Mouse (Mus musculus) hindbrain, embryonic 13.5 days (tissue): ENCODE measurements around the gene Sh3tc1. TPM values are rescaled to one million over a fixed set of nuclear protein-coding genes. Genes with fewer than 3 reads are reported as not detected.

Experiments used
- ATAC-seq: fragments of 200-750 bp; cut with Nextera tagmentation; 2 replicates; pipeline ENCODE4 v1.8.0; 2017; ENCODE audit warnings: moderate TSS enrichment; ENCODE audit not compliant: low FRiP score
- H3K27ac ChIP-seq: fragments of 300-500 bp; sonication (generic); 2 replicates; pipeline ENCODE4 v1.5.1; 2015; ENCODE audit warnings: inconsistent platforms, mild to moderate bottlenecking, moderate library complexity
- H3K27me3 ChIP-seq: fragments of 300-500 bp; sonication (generic); 2 replicates; pipeline ENCODE4 v1.6.1; 2015; ENCODE audit warnings: mild to moderate bottlenecking, inconsistent platforms
- H3K36me3 ChIP-seq: fragments of 300-500 bp; sonication (generic); 2 replicates; pipeline ENCODE4 v1.6.1; 2015; ENCODE audit warnings: mild to moderate bottlenecking, inconsistent platforms
- H3K4me1 ChIP-seq: fragments of 300-500 bp; sonication (generic); replicated peaks from 2 replicates; pipeline ENCODE4 v1.6.1; 2015; ENCODE audit warnings: inconsistent platforms
- H3K4me2 ChIP-seq: fragments of 300-500 bp; sonication (generic); 2 replicates; pipeline ENCODE4 v1.6.1; 2015; ENCODE audit warnings: inconsistent platforms, mild to moderate bottlenecking, moderate library complexity
- H3K4me3 ChIP-seq: fragments of 300-500 bp; sonication (generic); 2 replicates; pipeline ENCODE4 v1.5.1; 2015; ENCODE audit warnings: mild to moderate bottlenecking, inconsistent platforms
- H3K9ac ChIP-seq: fragments of 300-500 bp; sonication (generic); 2 replicates; pipeline ENCODE4 v1.6.1; 2015; ENCODE audit warnings: mild to moderate bottlenecking, inconsistent platforms
- H3K9me3 ChIP-seq: fragments of 300-500 bp; sonication (generic); 2 replicates; pipeline ENCODE4 v1.6.1; 2016; ENCODE audit warnings: inconsistent platforms
- WGBS: fragments of 180-500 bp; shearing (Covaris S2); methylation state at CpG from one replicate; pipeline ENCODE4 v1.1.7; 2015; 5-methylcytosine and 5-hydroxymethylcytosine counted together
- polyA plus RNA-seq: library from polyadenylated mRNA; unstranded; fragments of >200 nt; fragmentation: Nextera tagmentation; extraction: Ambion mirVana; gene quantifications from 2 replicates; pipeline ENCODE4 v1.2.1, GENCODE M21; 2015

Sh3tc1 gene
- polyA plus RNA-seq, 1 experiment from 2014 or later: 2.7 TPM

GRCm38 (mm10) chr5:35746910-35747309 is 7.1 kb upstream of the Sh3tc1 start:
- no peak for ATAC-seq
- Histone ChIP-seq H3K4me1 (no peaks in the 10 kb centered on the region), H3K36me3 (no peaks in the 10 kb centered on the region), H3K9me3 (no peaks in the 10 kb centered on the region), H3K27me3 (0 out of 2 replicates have a peak, but pooled peaks cover 2% of the 10 kb centered on the region), H3K9ac (no peak overlapping the region), H3K4me3 (no peak overlapping the region), H3K4me2 (no peak overlapping the region), H3K27ac (no peak overlapping the region)
- WGBS: 32% methylated on average over 4 of the region's 4 CpGs

GRCm38 (mm10) chr5:35745406-35745805 is 5.6 kb upstream of the Sh3tc1 start:
- 92% methylated on average over 5 of the region's 5 CpGs for WGBS

GRCm38 (mm10) chr5:35743990-35744722 is 4.4 kb upstream of the Sh3tc1 start:
- H3K27ac ChIP-seq: no peak overlapping the region
- no peaks in the 10 kb centered on the region for H3K36me3 ChIP-seq
- H3K4me3 ChIP-seq: no peak overlapping the region
- ATAC-seq: no peak
- WGBS: 90% methylated on average over 7 of the region's 7 CpGs
- H3K27me3 ChIP-seq: peaks cover 29% of the 10 kb centered on the region
- no peaks in the 10 kb centered on the region for H3K9me3 ChIP-seq
- no peak overlapping the region for H3K9ac ChIP-seq
- no peak overlapping the region for H3K4me2 ChIP-seq
- no peaks in the 10 kb centered on the region for H3K4me1 ChIP-seq

More at GRCm38 (mm10) chr5:35745406-35745805, 5.6 kb upstream of the Sh3tc1 start:
- Histone ChIP-seq H3K9me3 (no peaks in the 10 kb centered on the region), H3K4me3 (no peak overlapping the region), H3K36me3 (no peaks in the 10 kb centered on the region), H3K4me2 (no peak overlapping the region), H3K9ac (no peak overlapping the region), H3K27me3 (peaks cover 17% of the 10 kb centered on the region), H3K4me1 (no peaks in the 10 kb centered on the region), H3K27ac (no peak overlapping the region)
- no peak for ATAC-seq

GRCm38 (mm10) chr5:35743238-35743951 is 3.6 kb upstream of the Sh3tc1 start:
- no peak for ATAC-seq
- WGBS: 83% methylated on average over 8 of the region's 8 CpGs

GRCm38 (mm10) chr5:35741225-35741820 is 1.5 kb upstream of the Sh3tc1 start:
- H3K27ac ChIP-seq: no peak overlapping the region
- H3K9ac ChIP-seq: no peak overlapping the region
- no peaks in the 10 kb centered on the region for H3K9me3 ChIP-seq
- H3K4me1 ChIP-seq: 0 out of 2 replicates have a peak, but pooled peaks cover 6% of the 10 kb centered on the region
- no peak overlapping the region for H3K4me3 ChIP-seq
- ATAC-seq: no peak
- H3K36me3 ChIP-seq: no peaks in the 10 kb centered on the region
- no peak overlapping the region for H3K4me2 ChIP-seq
- WGBS: 48% methylated on average over 13 of the region's 13 CpGs
- peaks cover 34% of the 10 kb centered on the region for H3K27me3 ChIP-seq

More at GRCm38 (mm10) chr5:35743238-35743951, 3.6 kb upstream of the Sh3tc1 start:
- Histone ChIP-seq H3K4me3 (no peak overlapping the region), H3K4me1 (no peaks in the 10 kb centered on the region), H3K4me2 (no peak overlapping the region), H3K36me3 (no peaks in the 10 kb centered on the region), H3K27me3 (peaks cover 34% of the 10 kb centered on the region), H3K9ac (no peak overlapping the region), H3K9me3 (no peaks in the 10 kb centered on the region), H3K27ac (no peak overlapping the region)

DNA sequence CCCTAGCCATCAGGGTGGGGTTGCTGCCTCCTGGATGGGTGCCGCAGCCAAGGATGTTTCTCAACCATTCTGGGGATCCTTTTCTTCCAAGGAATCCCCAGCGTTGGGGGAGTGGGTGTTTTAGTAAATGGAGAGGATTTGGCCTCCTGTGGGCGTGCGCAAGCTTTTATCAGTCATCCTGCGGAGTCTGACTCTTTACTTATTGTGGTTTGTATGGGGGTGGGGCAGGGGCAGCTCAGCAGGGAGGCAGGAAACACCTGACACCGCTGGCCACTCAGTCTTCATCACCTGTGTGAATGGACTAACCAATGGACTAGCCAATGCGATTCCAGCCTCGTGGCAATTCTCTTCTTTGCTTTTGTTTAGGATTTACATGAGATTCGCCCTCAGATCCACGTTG is 929 bp upstream of the Sh3tc1 start:
- Histone ChIP-seq H3K4me3 (no peak overlapping the region), H3K36me3 (no peaks in the 10 kb centered on the region), H3K27me3 (peaks cover 34% of the 10 kb centered on the region), H3K9ac (no peak overlapping the region), H3K27ac (no peak overlapping the region), H3K4me1 (0 out of 2 replicates have a peak, but pooled peaks cover 6% of the 10 kb centered on the region), H3K9me3 (no peaks in the 10 kb centered on the region), H3K4me2 (no peak overlapping the region)
- ATAC-seq: no peak
- WGBS: 13% methylated on average over 10 of the region's 10 CpGs

- ATAC-seq: no peak
- Histone ChIP-seq H3K27ac (no peak overlapping the region), H3K36me3 (no peaks in the 10 kb centered on the region), H3K9me3 (no peaks in the 10 kb centered on the region), H3K4me2 (no peak overlapping the region), H3K4me3 (no peak overlapping the region), H3K27me3 (peaks cover 34% of the 10 kb centered on the region), H3K9ac (no peak overlapping the region), H3K4me1 (0 out of 2 replicates have a peak, but pooled peaks cover 6% of the 10 kb centered on the region)
- 80% methylated on average over 2 of the region's 2 CpGs for WGBS
Measured at GRCm38 (mm10) chr5:35739005-35739404, 782 bp downstream of the Sh3tc1 start.

DNA sequence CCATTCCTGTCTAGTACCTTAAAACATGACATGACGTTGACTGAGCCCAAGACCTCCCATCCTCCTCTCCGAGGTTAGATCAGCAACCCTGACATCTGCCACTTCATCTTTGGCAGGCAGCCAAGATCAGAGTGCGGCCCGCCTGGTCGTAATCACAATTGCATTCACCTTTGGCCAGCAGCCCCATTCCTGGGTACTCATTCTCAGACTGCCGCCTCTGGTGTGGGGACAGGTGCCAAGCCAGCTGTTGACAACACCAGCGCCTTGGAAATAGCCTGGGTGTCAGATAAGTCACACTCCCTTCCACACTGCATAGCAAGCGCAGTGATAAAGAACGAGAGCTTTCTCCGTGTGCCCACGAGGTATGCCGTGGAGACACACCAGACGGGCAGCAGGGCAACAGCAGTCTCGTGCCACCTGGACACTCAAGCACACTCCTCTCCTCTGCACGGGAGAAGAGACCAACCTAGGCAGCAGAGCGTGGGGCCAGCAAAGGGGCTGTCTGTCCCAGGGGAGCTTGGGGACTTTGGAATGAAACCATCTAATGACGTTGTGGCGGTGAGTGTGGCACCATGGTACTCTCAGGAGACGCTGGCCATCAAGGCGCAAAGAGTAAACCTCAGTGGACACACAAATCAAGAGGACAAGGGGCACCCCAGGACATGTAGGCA is 2.4 kb downstream of the Sh3tc1 start:
- no peak for ATAC-seq
- Histone ChIP-seq H3K4me2 (no peak overlapping the region), H3K9me3 (no peaks in the 10 kb centered on the region), H3K4me1 (0 out of 2 replicates have a peak, but pooled peaks cover 6% of the 10 kb centered on the region), H3K36me3 (no peaks in the 10 kb centered on the region), H3K9ac (no peak overlapping the region), H3K4me3 (no peak overlapping the region), H3K27ac (no peak overlapping the region), H3K27me3 (peaks cover 32% of the 10 kb centered on the region)
- 76% methylated on average over 20 of the region's 20 CpGs for WGBS

DNA sequence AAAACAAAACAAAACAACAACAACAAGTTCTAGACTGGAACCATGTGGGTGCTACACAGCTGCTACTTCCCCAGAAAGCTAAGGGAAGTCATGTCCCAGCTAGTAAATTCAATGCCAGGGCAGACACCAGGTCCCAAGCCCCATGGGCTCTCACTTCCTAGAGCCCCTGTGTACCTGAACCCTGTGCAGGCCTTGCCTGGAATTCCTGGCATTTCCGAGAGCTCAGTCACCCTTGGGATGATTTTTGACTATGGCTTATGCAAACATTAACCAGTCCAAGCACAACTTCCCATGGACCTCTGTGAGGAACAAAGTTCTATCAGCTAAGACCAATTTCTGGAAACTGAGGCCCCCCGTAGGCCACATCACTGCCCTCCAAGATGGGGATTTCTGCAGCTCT is 6.3 kb downstream of the Sh3tc1 start:
- no peak overlapping the region for H3K27ac ChIP-seq
- ATAC-seq: no peak
- H3K4me1 ChIP-seq: 0 out of 2 replicates have a peak, but pooled peaks cover 6% of the 10 kb centered on the region
- WGBS: 83% methylated on average over 2 of the region's 2 CpGs
- no peak overlapping the region for H3K4me2 ChIP-seq
- H3K27me3 ChIP-seq: no peaks in the 10 kb centered on the region
- no peak overlapping the region for H3K4me3 ChIP-seq
- no peak overlapping the region for H3K9ac ChIP-seq
- H3K9me3 ChIP-seq: no peaks in the 10 kb centered on the region
- H3K36me3 ChIP-seq: no peaks in the 10 kb centered on the region

GRCm38 (mm10) chr5:35731006-35731405 is 8.8 kb downstream of the Sh3tc1 start:
- Histone ChIP-seq H3K27me3 (no peaks in the 10 kb centered on the region), H3K9me3 (no peaks in the 10 kb centered on the region), H3K27ac (no peak overlapping the region), H3K4me3 (no peak overlapping the region), H3K9ac (no peak overlapping the region), H3K4me2 (no peak overlapping the region), H3K36me3 (no peaks in the 10 kb centered on the region), H3K4me1 (no peaks in the 10 kb centered on the region)
- no peak for ATAC-seq
- 90% methylated on average over 4 of the region's 4 CpGs for WGBS

DNA sequence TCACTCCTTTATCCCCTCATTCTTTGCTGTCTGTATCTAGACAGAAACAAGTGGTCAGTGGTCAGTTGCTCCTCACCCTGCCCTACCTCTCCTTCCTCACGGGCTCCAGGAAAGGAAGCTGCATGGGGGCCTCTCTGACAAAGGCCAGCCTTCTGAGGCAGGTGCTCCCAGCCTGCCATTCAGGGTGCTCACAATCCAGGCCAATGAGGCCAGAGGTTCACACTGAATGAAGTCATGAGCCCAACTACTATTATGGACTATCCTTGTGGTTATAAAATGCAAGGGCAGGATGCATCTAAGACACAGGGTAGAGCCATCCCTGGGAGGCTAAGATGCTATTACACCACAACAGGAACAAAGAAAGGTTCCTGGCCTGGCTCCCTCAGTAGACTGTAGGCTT is 9.2 kb downstream of the Sh3tc1 start:
- no peak overlapping the region for H3K4me2 ChIP-seq
- 79% methylated on average over 1 of the region's 1 CpGs for WGBS
- ATAC-seq: no peak
- H3K9me3 ChIP-seq: no peaks in the 10 kb centered on the region
- H3K9ac ChIP-seq: no peak overlapping the region
- no peak overlapping the region for H3K27ac ChIP-seq
- no peaks in the 10 kb centered on the region for H3K27me3 ChIP-seq
- no peak overlapping the region for H3K4me3 ChIP-seq
- no peaks in the 10 kb centered on the region for H3K4me1 ChIP-seq
- H3K36me3 ChIP-seq: no peaks in the 10 kb centered on the region

DNA sequence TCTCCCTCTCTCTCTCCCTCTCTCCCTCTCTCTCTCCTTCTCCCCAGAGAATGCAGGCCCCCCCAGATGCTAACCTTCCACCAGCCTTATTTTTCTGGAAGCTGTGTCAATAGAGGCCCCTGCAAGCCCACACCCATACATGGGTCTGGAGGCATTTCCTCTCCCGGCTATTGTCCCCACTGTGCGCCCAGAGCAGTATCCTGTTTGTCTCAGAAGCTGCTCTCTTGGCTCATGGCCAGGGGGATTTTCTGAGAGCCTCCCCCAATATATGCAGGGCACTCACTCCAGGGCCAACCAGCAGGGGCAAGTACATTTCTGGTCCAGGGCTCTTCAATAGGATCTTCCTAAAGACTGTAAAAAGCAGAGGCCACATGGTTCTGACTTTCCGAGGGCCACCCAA is 9.9 kb downstream of the Sh3tc1 start:
- no peaks in the 10 kb centered on the region for H3K36me3 ChIP-seq
- no peaks in the 10 kb centered on the region for H3K9me3 ChIP-seq
- no peak for ATAC-seq
- no peak overlapping the region for H3K9ac ChIP-seq
- H3K4me1 ChIP-seq: no peaks in the 10 kb centered on the region
- no peak overlapping the region for H3K27ac ChIP-seq
- WGBS: 71% methylated on average over 3 of the region's 3 CpGs
- no peaks in the 10 kb centered on the region for H3K27me3 ChIP-seq
- H3K4me3 ChIP-seq: no peak overlapping the region
- H3K4me2 ChIP-seq: no peak overlapping the region
